Mouse (Mus musculus): ENCODE measurements around the gene Ptpn18. TPM values are rescaled to one million over a fixed set of nuclear protein-coding genes. Genes with fewer than 3 reads are reported as not detected.

The Ptpn18 gene
- polyA plus RNA-seq, 1 experiment from 2014 or later: 7.8 TPM

GRCm38 (mm10) chr1:34472427-34473300 lies 13.1 kb downstream of the Ptpn18 start:
- peak overlapping the region; percentile 65 for H3K4me3 ChIP-seq
- peak; percentile 71 for DNase-seq (ENCODE audit: low spot score)
- no peaks in the 10 kb centered on the region for H3K9me3 ChIP-seq (replicated peaks)
- H3K4me1 ChIP-seq: peaks cover 22% of the 10 kb centered on the region
- 1% methylated on average over 42 of the region's 43 CpGs for WGBS
- peaks cover 46% of the 10 kb centered on the region for H3K27me3 ChIP-seq (ENCODE audit: low read depth, poor library complexity, severe bottlenecking)
- peak overlapping the region; percentile 71 for H3K27ac ChIP-seq
- H3K36me3 ChIP-seq: no peaks in the 10 kb centered on the region

- peaks cover 24% of the 10 kb centered on the region for H3K4me1 ChIP-seq
- H3K27me3 ChIP-seq (ENCODE audit: low read depth, poor library complexity, severe bottlenecking): peaks cover 9% of the 10 kb centered on the region
- no peak overlapping the region; the same call in 1 of the 2 replicates for H3K27ac ChIP-seq
- WGBS: 44% methylated on average over 11 of the region's 11 CpGs
- H3K36me3 ChIP-seq: no peaks in the 10 kb centered on the region
- DNase-seq (ENCODE audit: low spot score): no peak
- H3K9me3 ChIP-seq (replicated peaks): no peaks in the 10 kb centered on the region
- H3K4me3 ChIP-seq: no peak overlapping the region
Measured at GRCm38 (mm10) chr1:34478891-34479655, 19.5 kb downstream of the Ptpn18 start.

DNA sequence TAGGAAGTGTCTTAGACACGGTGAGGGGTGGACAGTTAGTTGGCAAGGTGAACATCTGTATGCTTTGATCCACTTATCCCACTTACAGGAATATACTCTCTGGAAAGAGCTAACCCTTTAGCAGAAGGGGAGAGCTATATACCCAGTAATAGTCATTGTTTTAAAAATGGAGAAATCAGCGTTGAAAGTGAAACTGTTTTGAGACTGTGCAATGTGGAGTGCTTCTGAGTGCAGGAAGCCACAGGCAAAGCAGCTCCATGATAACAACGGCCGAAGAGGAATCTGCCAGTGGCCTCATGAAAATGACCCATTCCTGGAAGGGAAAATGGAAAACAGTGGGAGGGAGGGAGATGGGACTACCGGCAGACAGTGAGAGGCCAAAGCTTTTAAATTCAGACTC lies 21.2 kb downstream of the Ptpn18 start:
- Histone ChIP-seq H3K4me1 (peaks cover 28% of the 10 kb centered on the region), H3K9me3 (replicated peaks) (no peaks in the 10 kb centered on the region), H3K36me3 (no peaks in the 10 kb centered on the region), H3K27me3 (ENCODE audit: low read depth, poor library complexity, severe bottlenecking) (peaks cover 13% of the 10 kb centered on the region; the same call in 1 of the 2 replicates), H3K4me3 (no peak overlapping the region), H3K27ac (no peak overlapping the region)
- no peak for DNase-seq (ENCODE audit: low spot score)
- WGBS: 83% methylated on average over 5 of the region's 5 CpGs

DNA sequence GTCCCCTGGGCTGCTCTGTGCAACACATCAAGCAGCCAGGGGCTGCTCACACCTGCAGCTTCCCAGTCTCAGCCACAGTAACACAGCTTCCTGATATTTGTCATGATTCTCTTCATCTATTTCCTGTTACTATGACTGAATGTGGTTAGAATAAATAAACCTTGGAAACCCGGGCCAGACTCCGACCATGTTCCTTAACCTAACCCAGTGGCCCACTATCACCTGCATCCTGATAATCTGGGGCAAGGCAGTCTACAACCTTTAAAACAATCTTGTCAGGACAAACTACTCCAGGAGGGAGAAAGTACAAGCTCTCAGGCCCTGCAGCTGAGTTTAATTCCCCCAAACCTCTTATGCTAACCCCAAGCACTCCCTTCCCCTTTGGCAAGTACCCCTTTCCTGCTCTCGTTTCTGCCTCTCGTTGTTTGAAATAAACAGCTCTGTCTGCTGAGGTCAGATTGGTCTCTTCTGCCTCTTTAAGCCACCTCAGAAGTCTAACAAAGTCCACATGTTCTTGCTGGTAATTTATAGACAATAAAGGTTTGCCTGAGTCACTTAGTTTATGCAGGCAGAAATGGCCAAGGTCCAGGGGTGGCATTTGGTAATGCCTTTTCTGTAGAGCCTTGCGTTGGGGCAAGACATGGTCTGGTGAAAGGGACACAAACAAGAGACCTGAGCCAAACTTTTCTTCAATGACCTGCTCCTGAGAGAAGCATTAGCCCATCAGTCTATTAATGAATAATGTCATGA lies 22.5 kb downstream of the Ptpn18 start:
- H3K4me1 ChIP-seq: peaks cover 28% of the 10 kb centered on the region
- no peak overlapping the region for H3K4me3 ChIP-seq
- H3K27ac ChIP-seq: no peak overlapping the region
- no peaks in the 10 kb centered on the region for H3K36me3 ChIP-seq
- WGBS: 60% methylated on average over 5 of the region's 5 CpGs
- H3K9me3 ChIP-seq (replicated peaks): no peaks in the 10 kb centered on the region
- peaks cover 17% of the 10 kb centered on the region; the same call in 1 of the 2 replicates for H3K27me3 ChIP-seq (ENCODE audit: low read depth, poor library complexity, severe bottlenecking)
- no peak for DNase-seq (ENCODE audit: low spot score)

DNA sequence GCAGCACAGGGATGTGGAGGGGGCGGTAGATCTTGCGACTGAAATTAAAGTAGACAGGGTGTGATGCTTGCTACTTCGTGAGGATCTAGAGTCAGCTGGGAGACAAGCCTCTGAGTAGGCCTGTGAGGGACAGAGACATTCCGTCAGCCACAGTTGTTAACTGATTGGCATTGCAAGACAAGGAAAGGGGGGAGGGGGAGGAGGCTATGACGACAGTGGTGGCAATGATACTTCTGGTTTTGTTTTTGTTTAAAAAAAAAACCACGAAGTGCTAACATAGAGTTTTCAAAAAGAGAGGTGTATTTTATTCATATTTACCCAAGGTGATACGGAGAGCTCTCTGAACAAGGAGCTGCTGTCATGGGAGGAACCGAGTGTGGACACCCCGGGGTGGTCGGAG lies 24.9 kb downstream of the Ptpn18 start:
- Histone ChIP-seq H3K36me3 (no peaks in the 10 kb centered on the region), H3K4me1 (peaks cover 16% of the 10 kb centered on the region), H3K27ac (no peak overlapping the region), H3K9me3 (replicated peaks) (no peaks in the 10 kb centered on the region), H3K4me3 (no peak overlapping the region), H3K27me3 (ENCODE audit: low read depth, poor library complexity, severe bottlenecking) (peaks cover 17% of the 10 kb centered on the region; the same call in 1 of the 2 replicates)
- DNase-seq (ENCODE audit: low spot score): no peak
- WGBS: 73% methylated on average over 10 of the region's 10 CpGs

- Histone ChIP-seq H3K9me3 (replicated peaks) (no peaks in the 10 kb centered on the region), H3K27ac (no peak overlapping the region), H3K4me1 (peaks cover 10% of the 10 kb centered on the region; the same call in 1 of the 2 replicates), H3K27me3 (ENCODE audit: low read depth, poor library complexity, severe bottlenecking) (peaks cover 17% of the 10 kb centered on the region; the same call in 1 of the 2 replicates), H3K36me3 (no peaks in the 10 kb centered on the region), H3K4me3 (peak overlapping the region; percentile 38)
- WGBS: 8% methylated on average over 25 of the region's 25 CpGs
- DNase-seq (ENCODE audit: low spot score): no peak
Measured at GRCm38 (mm10) chr1:34485461-34486188, 26.1 kb downstream of the Ptpn18 start.

DNA sequence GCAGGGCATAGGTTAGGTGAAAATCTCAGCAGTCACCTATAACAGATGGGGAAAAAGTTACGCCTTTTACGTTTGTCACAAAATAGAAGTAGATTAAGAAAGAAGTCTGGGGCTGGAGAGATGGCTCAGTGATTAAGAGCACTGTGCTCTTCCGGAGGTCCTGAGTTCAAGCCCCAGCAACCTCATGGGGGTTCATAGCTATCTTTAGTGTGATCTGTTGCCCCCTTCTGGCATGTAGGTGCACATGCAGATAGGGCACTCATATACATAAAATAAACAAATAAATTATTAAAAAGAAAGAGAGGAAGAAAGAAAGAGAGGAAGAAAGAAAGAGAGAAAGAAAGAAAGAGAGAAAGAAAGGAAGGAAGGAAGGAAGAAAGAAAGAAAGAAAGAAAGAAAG lies 27.8 kb downstream of the Ptpn18 start:
- no peaks in the 10 kb centered on the region for H3K36me3 ChIP-seq
- no peak for DNase-seq (ENCODE audit: low spot score)
- H3K27ac ChIP-seq: no peak overlapping the region
- H3K27me3 ChIP-seq (ENCODE audit: low read depth, poor library complexity, severe bottlenecking): peaks cover 17% of the 10 kb centered on the region; the same call in 1 of the 2 replicates
- no peak overlapping the region for H3K4me3 ChIP-seq
- 93% methylated on average over 3 of the region's 3 CpGs for WGBS
- no peaks in the 10 kb centered on the region for H3K9me3 ChIP-seq (replicated peaks)
- H3K4me1 ChIP-seq: peaks cover 4% of the 10 kb centered on the region; the same call in 1 of the 2 replicates

GRCm38 (mm10) chr1:34489852-34490541 lies 30.4 kb downstream of the Ptpn18 start:
- DNase-seq (ENCODE audit: low spot score): no peak

GRCm38 (mm10) chr1:34491480-34491879 lies 31.9 kb downstream of the Ptpn18 start:
- WGBS: 89% methylated on average over 4 of the region's 4 CpGs
- H3K36me3 ChIP-seq: no peaks in the 10 kb centered on the region
- H3K4me1 ChIP-seq: no peaks in the 10 kb centered on the region
- no peak overlapping the region for H3K27ac ChIP-seq
- DNase-seq (ENCODE audit: low spot score): no peak
- no peak overlapping the region for H3K4me3 ChIP-seq
- no peaks in the 10 kb centered on the region for H3K27me3 ChIP-seq (ENCODE audit: low read depth, poor library complexity, severe bottlenecking)
- H3K9me3 ChIP-seq (replicated peaks): no peaks in the 10 kb centered on the region

More at GRCm38 (mm10) chr1:34489852-34490541, 30.4 kb downstream of the Ptpn18 start:
- Histone ChIP-seq H3K36me3 (no peaks in the 10 kb centered on the region), H3K4me3 (no peak overlapping the region), H3K27me3 (ENCODE audit: low read depth, poor library complexity, severe bottlenecking) (peaks cover 12% of the 10 kb centered on the region; the same call in 1 of the 2 replicates), H3K4me1 (peaks cover 4% of the 10 kb centered on the region; the same call in 1 of the 2 replicates), H3K9me3 (replicated peaks) (no peaks in the 10 kb centered on the region), H3K27ac (no peak overlapping the region)
- 91% methylated on average over 6 of the region's 6 CpGs for WGBS

GRCm38 (mm10) chr1:34502991-34503390 lies 43.4 kb downstream of the Ptpn18 start:
- no peak for DNase-seq (ENCODE audit: low spot score)
- WGBS: 66% methylated on average over 3 of the region's 3 CpGs

DNA sequence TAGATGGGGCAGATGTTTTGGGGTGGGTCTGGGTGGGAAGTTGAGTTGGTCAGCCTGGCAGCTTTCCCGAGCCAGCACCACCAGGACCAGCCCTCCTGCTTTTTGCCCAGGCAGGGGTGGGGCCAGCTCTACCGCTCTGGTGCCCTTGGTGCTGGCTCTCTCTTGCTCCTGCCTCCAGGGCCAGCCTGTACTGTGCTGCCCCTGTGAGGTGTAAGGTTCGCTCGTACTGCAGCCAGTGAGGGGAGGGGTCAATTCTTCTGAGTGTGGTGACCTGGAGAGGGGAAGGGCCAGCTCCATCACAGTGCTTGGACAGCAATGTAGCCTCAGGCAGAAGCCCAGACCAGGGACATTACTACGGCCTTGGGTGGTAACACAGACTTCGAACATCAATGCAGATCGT lies 45.7 kb downstream of the Ptpn18 start:
- 50% methylated on average over 7 of the region's 7 CpGs for WGBS
- no peak for DNase-seq (ENCODE audit: low spot score)
- Histone ChIP-seq H3K36me3 (no peaks in the 10 kb centered on the region), H3K4me1 (peaks cover 8% of the 10 kb centered on the region), H3K9me3 (replicated peaks) (no peaks in the 10 kb centered on the region), H3K4me3 (no peak overlapping the region), H3K27me3 (ENCODE audit: low read depth, poor library complexity, severe bottlenecking) (no peaks in the 10 kb centered on the region), H3K27ac (no peak overlapping the region)

More at GRCm38 (mm10) chr1:34502991-34503390, 43.4 kb downstream of the Ptpn18 start:
- H3K27me3 ChIP-seq (ENCODE audit: low read depth, poor library complexity, severe bottlenecking): no peaks in the 10 kb centered on the region
- H3K36me3 ChIP-seq: no peaks in the 10 kb centered on the region
- H3K9me3 ChIP-seq (replicated peaks): no peaks in the 10 kb centered on the region
- no peak overlapping the region for H3K27ac ChIP-seq
- H3K4me3 ChIP-seq: no peak overlapping the region
- 0 out of 2 replicates have a peak, but pooled peaks cover 4% of the 10 kb centered on the region for H3K4me1 ChIP-seq
